1 mouse cellular context compared by ENCODE assay signal in the genomic region with DNA sequence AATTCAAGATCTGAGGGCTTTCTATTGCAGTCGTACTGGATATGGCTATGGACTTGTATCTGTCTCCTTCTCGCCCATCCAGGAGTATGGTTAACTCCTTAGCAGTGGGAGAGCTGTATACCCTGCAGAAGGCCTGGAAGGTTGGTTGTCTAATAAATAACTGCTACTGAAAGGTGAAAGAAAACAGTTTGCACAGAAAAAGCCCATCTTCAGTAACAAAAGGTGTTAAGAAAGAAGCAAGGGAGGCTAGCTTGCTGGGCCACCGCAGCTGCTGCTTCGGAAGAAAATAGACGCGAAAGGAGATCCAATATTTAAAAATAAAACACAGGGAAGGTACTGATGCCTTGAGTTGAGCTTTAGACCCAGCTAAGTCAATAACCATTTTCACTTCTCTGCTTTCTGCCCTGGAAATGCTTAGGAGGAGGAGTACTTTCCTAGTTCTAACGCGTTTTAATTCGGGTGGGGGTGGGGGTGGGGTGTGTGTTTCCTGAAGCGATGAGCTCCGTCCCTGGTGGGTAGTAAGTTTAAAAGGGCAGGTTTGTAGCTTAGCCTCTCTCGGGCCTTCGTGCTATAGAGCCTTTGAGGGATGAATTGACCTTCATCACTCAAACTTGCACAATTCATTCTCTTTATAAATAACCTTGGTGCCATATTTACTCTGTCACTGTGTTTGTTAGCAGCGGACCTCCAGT.
A peak's percentile ranks its signal among the peaks of the same experiment; 100 is the strongest.
TF ChIP-seq lines count a peak whose summit lies in the region.

No protein-coding gene starts in this region.

TF ChIP-seq in MEL, 35 proteins besides CTCF, POLR2A, EP300 and RAD21:
- peak; percentile 30; the same call in 1 of the 2 replicates for TF ChIP-seq CHD1 (IDR thresholded peaks at IDR 0.05; ENCODE audit: low read depth, low read length)
- TF ChIP-seq ELF1 (IDR thresholded peaks at IDR 0.05; ENCODE audit: low read depth, low read length): no peak
- TF ChIP-seq UBTF (IDR thresholded peaks at IDR 0.05; ENCODE audit: borderline replicate concordance, insufficient read depth, low read depth, low read length): no peak
- no peak for TF ChIP-seq MXI1 (IDR thresholded peaks at IDR 0.05; ENCODE audit: low read depth, low read length)
- TF ChIP-seq ZC3H11A (IDR thresholded peaks at IDR 0.05; ENCODE audit: low read depth, low read length): no peak
- TF ChIP-seq TAL1 (IDR thresholded peaks at IDR 0.05; ENCODE audit: low read length): no peak
- no peak for TF ChIP-seq CHD2 (IDR thresholded peaks at IDR 0.05; ENCODE audit: low read length)
- TF ChIP-seq MAX (IDR thresholded peaks at IDR 0.05; ENCODE audit: low read length): no peak
- peak; percentile 29; the same call in 1 of the 2 replicates for TF ChIP-seq SIN3A (IDR thresholded peaks at IDR 0.05; ENCODE audit: low read length)
